Mouse (Mus musculus) midbrain, embryonic 16.5 days (tissue): Measurements from ENCODE around the gene Gatad2a. TPM values are rescaled to one million over a fixed set of nuclear protein-coding genes. Genes with fewer than 3 reads are reported as not detected.
A peak's percentile ranks its signal among the peaks of the same experiment; 100 is the strongest.
"Not testable (repeated sequence)": the region's sequence is repeated elsewhere in the genome, so short reads cannot be mapped to it uniquely, and the experiment has no call there.

Experiments used
- ATAC-seq: fragments of 200-750 bp; cut with Nextera tagmentation; 2 replicates; pipeline ENCODE4 v1.8.0; 2017; ENCODE audit warnings: moderate TSS enrichment
- H3K27ac ChIP-seq: fragments of 300-500 bp; sonication (generic); 2 replicates; pipeline ENCODE4 v1.5.1; 2014; ENCODE audit warnings: mild to moderate bottlenecking, low read length, mixed read lengths
- H3K27me3 ChIP-seq: fragments of 300-500 bp; sonication (generic); 2 replicates; pipeline ENCODE4 v1.6.1; 2014; ENCODE audit warnings: low read depth, low read length, mixed read lengths; ENCODE audit not compliant: control insufficient read depth, insufficient read depth
- H3K36me3 ChIP-seq: fragments of 300-500 bp; sonication (generic); 2 replicates; pipeline ENCODE4 v1.6.1; 2014; ENCODE audit warnings: mild to moderate bottlenecking, low read length, moderate library complexity, mixed read lengths; ENCODE audit not compliant: control insufficient read depth, insufficient read depth
- H3K4me1 ChIP-seq: fragments of 300-500 bp; sonication (generic); 2 replicates; pipeline ENCODE4 v1.6.1; 2014; ENCODE audit warnings: mild to moderate bottlenecking, low read length, mixed read lengths; ENCODE audit not compliant: control insufficient read depth, insufficient read depth
- H3K4me2 ChIP-seq: fragments of 300-500 bp; sonication (generic); 2 replicates; pipeline ENCODE4 v1.6.1; 2014; ENCODE audit warnings: mild to moderate bottlenecking, low read length, mixed read lengths
- H3K4me3 ChIP-seq: fragments of 300-500 bp; sonication (generic); 2 replicates; pipeline ENCODE4 v1.5.1; 2014; ENCODE audit warnings: low read depth, mild to moderate bottlenecking, low read length, moderate library complexity, mixed read lengths
- H3K9ac ChIP-seq: fragments of 300-500 bp; sonication (generic); 2 replicates; pipeline ENCODE4 v1.6.1; 2014; ENCODE audit warnings: low read depth, low read length, mixed read lengths
- H3K9me3 ChIP-seq: fragments of 300-500 bp; sonication (generic); replicated peaks from 2 replicates; pipeline ENCODE4 v1.6.1; 2014; ENCODE audit warnings: mild to moderate bottlenecking, low read length, mixed read lengths; ENCODE audit not compliant: control insufficient read depth, poor library complexity, severe bottlenecking
- WGBS: fragments of 180-500 bp; shearing (Covaris S2); extraction: QIAGEN DNeasy Blood & Tissue Kit; methylation state at CpG from one replicate; pipeline ENCODE4 v1.1.7; 2014; 5-methylcytosine and 5-hydroxymethylcytosine counted together
- polyA plus RNA-seq: library from polyadenylated mRNA; unstranded; fragments of >200 nt; fragmentation: Nextera tagmentation; extraction: Ambion mirVana; gene quantifications from 2 replicates; pipeline ENCODE4 v1.2.1, GENCODE M21; 2015

The Gatad2a gene
- polyA plus RNA-seq, 1 experiment from 2014 or later, result 15.8 TPM

DNA sequence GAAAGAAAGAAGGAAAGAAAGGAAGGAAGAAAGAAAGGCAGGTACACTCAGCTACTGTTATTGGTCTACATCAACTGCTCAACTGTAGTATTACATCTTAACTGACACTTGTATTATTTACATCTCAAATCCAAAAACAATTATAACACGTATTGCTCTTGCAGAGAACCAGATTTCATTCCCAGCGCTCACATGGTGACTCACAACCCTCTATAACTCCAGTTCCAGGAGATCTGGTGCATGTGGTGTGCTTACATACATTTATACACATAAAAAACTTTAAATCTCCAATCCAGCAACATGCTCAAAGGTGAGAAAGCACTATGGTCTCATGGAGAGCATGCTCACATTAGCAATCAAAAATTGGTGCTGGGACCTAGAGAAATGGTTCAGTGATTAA is 4.0 kb upstream of the Gatad2a start:
- H3K4me3 ChIP-seq, result no peak overlapping the region
- WGBS, result 90% methylated on average over 2 of the region's 2 CpGs
- H3K27ac ChIP-seq, result no peak overlapping the region
- peaks cover 6% of the 10 kb centered on the region for H3K4me1 ChIP-seq
- no peaks in the 10 kb centered on the region for H3K9me3 ChIP-seq
- no peaks in the 10 kb centered on the region for H3K27me3 ChIP-seq
- no peak overlapping the region for H3K9ac ChIP-seq
- H3K4me2 ChIP-seq, result no peak overlapping the region
- no peak for ATAC-seq
- no peaks in the 10 kb centered on the region for H3K36me3 ChIP-seq

DNA sequence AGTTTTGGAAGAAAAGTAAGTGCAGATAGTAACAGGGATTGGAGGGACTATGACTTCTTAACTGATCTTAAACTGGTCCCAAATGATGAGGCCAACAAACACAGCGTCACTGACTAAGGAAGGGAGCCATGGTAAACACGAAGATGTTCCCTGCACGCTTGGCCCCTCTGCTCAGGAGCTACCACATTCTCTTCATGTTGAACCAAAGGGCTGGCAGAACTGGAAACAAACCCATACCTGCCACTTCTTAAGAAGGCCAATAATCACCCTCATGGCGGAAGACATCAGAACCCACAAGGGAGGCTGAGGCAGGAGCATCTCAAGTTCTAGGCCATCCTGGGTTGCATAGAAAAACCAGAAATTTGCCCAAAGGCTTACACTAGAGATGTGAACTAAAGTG is 3.1 kb upstream of the Gatad2a start:
- Histone ChIP-seq H3K4me2 (no peak overlapping the region), H3K36me3 (no peaks in the 10 kb centered on the region), H3K9ac (no peak overlapping the region), H3K27ac (no peak overlapping the region), H3K27me3 (no peaks in the 10 kb centered on the region), H3K4me3 (no peak overlapping the region), H3K9me3 (no peaks in the 10 kb centered on the region), H3K4me1 (peaks cover 12% of the 10 kb centered on the region)
- 93% methylated on average over 4 of the region's 4 CpGs for WGBS
- no peak for ATAC-seq

GRCm38 (mm10) chr8:69998706-69999105 is 2.5 kb upstream of the Gatad2a start:
- no peaks in the 10 kb centered on the region for H3K9me3 ChIP-seq
- ATAC-seq, result no peak
- no peak overlapping the region for H3K4me2 ChIP-seq
- H3K36me3 ChIP-seq, result no peaks in the 10 kb centered on the region
- H3K9ac ChIP-seq, result no peak overlapping the region
- WGBS, result 94% methylated on average over 3 of the region's 3 CpGs
- no peak overlapping the region for H3K27ac ChIP-seq
- peaks cover 12% of the 10 kb centered on the region for H3K4me1 ChIP-seq
- no peak overlapping the region for H3K4me3 ChIP-seq
- no peaks in the 10 kb centered on the region for H3K27me3 ChIP-seq

DNA sequence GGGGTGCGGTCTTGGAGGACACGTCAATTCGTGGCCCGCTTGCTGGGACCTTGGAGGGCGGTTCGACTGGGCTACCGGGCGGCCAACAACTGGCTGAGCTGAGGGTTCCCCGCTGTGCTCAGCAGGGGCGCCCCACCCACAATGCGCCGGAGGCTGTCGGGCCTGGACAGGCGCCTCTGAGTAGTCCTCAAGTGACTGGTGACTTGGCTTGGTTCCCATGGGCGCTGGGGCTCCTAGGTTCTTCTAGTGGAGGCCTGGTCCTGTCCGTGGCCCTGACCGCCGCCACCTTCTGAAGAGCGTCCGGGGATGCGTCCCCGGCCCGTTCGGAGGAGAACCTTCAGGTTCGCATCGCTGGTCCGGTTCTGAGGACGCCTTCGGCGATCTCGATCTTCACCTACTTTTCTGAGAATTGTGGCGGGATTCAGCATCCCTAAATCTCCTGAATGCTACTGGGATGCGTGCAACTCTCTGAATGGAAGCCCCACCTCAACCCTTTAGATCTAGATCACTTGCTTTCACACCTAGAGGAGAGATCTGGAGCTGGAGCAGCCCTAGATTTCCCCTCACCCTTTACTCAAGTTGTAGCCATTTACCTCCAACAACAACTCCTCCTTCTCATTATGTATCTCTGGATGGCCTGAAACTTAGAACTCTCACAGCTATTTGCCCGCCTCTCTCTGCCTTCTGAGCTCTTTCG is 553 bp upstream of the Gatad2a start:
- WGBS, result 3% methylated on average over 35 of the region's 35 CpGs
- Histone ChIP-seq H3K36me3 (no peaks in the 10 kb centered on the region), H3K9me3 (no peaks in the 10 kb centered on the region), H3K4me3 (peak overlapping the region; percentile 92), H3K27ac (peak overlapping the region; percentile 76), H3K4me1 (peaks cover 12% of the 10 kb centered on the region), H3K9ac (peak overlapping the region; percentile 76), H3K27me3 (no peaks in the 10 kb centered on the region), H3K4me2 (peak overlapping the region; percentile 79)
- ATAC-seq, result no peak

GRCm38 (mm10) chr8:69995422-69995775 is 785 bp downstream of the Gatad2a start:
- peak overlapping the region; percentile 92 for H3K4me3 ChIP-seq
- H3K27ac ChIP-seq, result peak overlapping the region; percentile 77; the same call in 1 of the 2 replicates
- H3K9ac ChIP-seq, result peak overlapping the region; percentile 80
- H3K27me3 ChIP-seq, result no peaks in the 10 kb centered on the region
- no peaks in the 10 kb centered on the region for H3K36me3 ChIP-seq
- H3K9me3 ChIP-seq, result no peaks in the 10 kb centered on the region
- H3K4me1 ChIP-seq, result peaks cover 12% of the 10 kb centered on the region
- under 1% methylated on average over 7 of the region's 7 CpGs for WGBS
- no peak for ATAC-seq
- H3K4me2 ChIP-seq, result peak overlapping the region; percentile 79

- WGBS, result 98% methylated on average over 7 of the region's 7 CpGs
- not testable (repeated sequence) for H3K9ac ChIP-seq, H3K9me3 ChIP-seq, ATAC-seq, H3K4me2 ChIP-seq, H3K27me3 ChIP-seq, H3K27ac ChIP-seq, H3K4me3 ChIP-seq, H3K36me3 ChIP-seq, H3K4me1 ChIP-seq
These were observed 7.2 kb downstream of the Gatad2a start for GRCm38 (mm10) chr8:69988936-69989335.

- H3K4me2 ChIP-seq, result no peak overlapping the region
These were observed 8.4 kb downstream of the Gatad2a start for GRCm38 (mm10) chr8:69987744-69988143.

GRCm38 (mm10) chr8:69984876-69985553 is 11.2 kb downstream of the Gatad2a start:
- H3K27me3 ChIP-seq, result no peaks in the 10 kb centered on the region
- no peak overlapping the region for H3K4me2 ChIP-seq

More at GRCm38 (mm10) chr8:69987744-69988143, 8.4 kb downstream of the Gatad2a start:
- Histone ChIP-seq H3K36me3 (no peaks in the 10 kb centered on the region), H3K9ac (no peak overlapping the region), H3K27me3 (no peaks in the 10 kb centered on the region), H3K4me1 (no peaks in the 10 kb centered on the region), H3K27ac (no peak overlapping the region), H3K9me3 (no peaks in the 10 kb centered on the region), H3K4me3 (no peak overlapping the region)
- no peak for ATAC-seq

DNA sequence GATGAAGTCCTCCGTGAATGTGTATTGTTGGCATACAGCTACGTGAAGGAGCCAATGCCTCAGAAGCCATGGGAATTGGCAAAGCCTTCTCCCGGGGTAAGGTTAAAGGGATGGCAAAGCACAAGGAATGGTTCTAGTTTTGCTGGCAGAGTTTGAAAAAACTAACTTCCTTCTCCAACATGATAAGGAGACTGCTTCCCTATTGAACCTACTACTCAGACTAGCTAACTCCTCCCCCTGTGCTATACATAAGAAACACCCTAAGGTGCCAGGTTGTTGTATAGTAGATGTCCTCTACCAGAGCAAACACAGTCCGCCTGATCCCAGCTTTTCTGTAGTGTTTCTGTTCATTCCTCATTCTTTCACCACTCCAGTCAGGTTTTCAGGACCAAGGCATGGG is 17.7 kb downstream of the Gatad2a start:
- WGBS, result 93% methylated on average over 4 of the region's 4 CpGs
- Histone ChIP-seq H3K36me3 (no peaks in the 10 kb centered on the region), H3K27ac (no peak overlapping the region), H3K9me3 (no peaks in the 10 kb centered on the region), H3K9ac (no peak overlapping the region), H3K4me2 (no peak overlapping the region), H3K27me3 (no peaks in the 10 kb centered on the region), H3K4me3 (no peak overlapping the region), H3K4me1 (peaks cover 6% of the 10 kb centered on the region)
- no peak for ATAC-seq

More at GRCm38 (mm10) chr8:69984876-69985553, 11.2 kb downstream of the Gatad2a start:
- Histone ChIP-seq H3K4me3 (no peak overlapping the region), H3K9ac (no peak overlapping the region), H3K27ac (no peak overlapping the region), H3K36me3 (no peaks in the 10 kb centered on the region), H3K9me3 (no peaks in the 10 kb centered on the region), H3K4me1 (no peaks in the 10 kb centered on the region)
- WGBS, result 95% methylated on average over 2 of the region's 2 CpGs
- ATAC-seq, result no peak
